Mouse (Mus musculus): ENCODE measurements at regions not wholly inside any gene's neighbourhood (a gene's known extent, or its start where the extent isn't known, plus 50 kb on each side); places are given as distances from the start of the nearest gene placed in this dataset.

GRCm38 (mm10) chr7:71040846-71041245 lies 310.4 kb downstream of the Gm10295 start:
- no peak for DNase-seq

GRCm38 (mm10) chr7:71038537-71038936 lies 312.7 kb downstream of the Gm10295 start:
- peak; percentile 18 for DNase-seq

GRCm38 (mm10) chr7:71033121-71033520 lies 318.2 kb downstream of the Gm10295 start:
- DNase-seq = peak; percentile 6

DNA sequence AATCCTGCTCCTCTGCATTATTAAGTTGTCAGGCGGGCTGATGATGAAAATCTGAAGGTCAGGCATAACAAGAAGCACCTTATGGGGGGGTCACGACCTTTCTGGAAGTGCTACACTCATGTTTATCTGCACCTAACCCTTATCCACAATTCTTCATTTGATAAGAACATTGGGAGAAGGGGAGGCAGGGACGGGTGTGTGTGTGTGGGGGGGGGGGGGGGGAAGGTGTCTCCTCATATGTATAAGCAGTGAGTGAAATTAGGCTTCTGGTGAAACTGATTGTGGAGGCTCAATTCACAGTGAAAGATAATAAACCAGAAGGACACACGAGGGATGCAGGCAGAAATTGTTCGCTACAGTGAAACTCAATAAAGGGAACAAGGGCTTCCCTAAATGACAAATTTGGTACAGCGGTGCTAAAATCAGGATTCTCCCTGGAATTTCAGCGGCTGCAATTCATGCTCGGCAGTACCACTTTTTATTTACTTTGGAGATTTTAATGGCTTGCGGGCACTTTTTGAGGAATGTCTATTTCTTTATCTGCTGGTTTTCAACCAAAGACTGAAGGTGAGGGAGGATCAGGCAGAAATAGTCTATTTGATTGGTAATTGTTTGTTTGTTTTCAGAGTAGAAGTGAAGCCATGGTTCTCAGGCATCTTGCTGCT lies 327.2 kb downstream of the Gm10295 start:
- DNase-seq = peak; percentile 39

DNA sequence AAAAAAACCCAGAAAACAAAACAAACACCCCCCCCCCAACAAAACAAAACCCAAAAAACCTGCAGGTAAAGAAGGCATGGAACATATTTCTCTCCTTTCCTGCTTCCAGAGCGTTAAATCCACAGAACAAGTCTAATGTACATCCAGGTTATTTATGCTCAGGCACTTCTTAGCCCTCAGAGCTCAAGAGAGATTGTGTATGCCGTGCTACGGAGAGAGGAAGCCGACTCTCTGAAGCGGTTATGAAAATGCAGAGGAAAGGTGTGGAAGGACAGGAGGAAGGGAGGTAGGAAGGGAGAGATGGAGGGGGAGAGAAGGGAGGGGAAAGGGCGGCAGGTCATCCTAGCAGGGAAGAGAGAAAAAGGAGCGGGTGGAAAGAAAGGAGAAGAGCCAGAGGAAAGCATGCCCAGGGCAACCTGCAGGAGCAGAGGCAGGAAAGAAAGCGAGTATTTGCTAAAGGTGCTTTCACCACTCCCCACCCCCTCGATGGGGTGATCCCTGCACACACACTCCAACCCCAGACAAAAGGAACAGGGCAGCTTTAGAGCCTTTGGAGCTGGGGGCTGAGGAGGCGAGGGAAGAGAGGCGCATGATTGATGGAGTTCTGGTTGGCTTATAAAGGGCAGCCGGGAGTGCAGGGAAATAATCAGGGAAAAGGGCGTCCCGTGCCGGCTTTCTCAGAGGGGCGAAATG lies 327.9 kb downstream of the Gm10295 start:
- DNase-seq = peak; percentile 78
